Mouse (Mus musculus): Measurements from ENCODE around the gene Per1.
A peak's percentile ranks its signal among the peaks of the same experiment; 100 is the strongest.

The Per1 gene

GRCm38 (mm10) chr11:69064259-69065133, 30.5 kb upstream of the Per1 start:
- no peak for DNase-seq (ENCODE audit: low spot score)

- DNase-seq (ENCODE audit: low spot score), result no peak
Observed at GRCm38 (mm10) chr11:69065394-69065925, 29.6 kb upstream of the Per1 start.

- DNase-seq (ENCODE audit: low spot score), result no peak
Observed at GRCm38 (mm10) chr11:69066163-69066861, 28.7 kb upstream of the Per1 start.

- peak; percentile 76 for DNase-seq (ENCODE audit: low spot score)
Observed at GRCm38 (mm10) chr11:69066956-69067355, 28.1 kb upstream of the Per1 start.

- peak; percentile 26 for DNase-seq (ENCODE audit: low spot score)
Observed at GRCm38 (mm10) chr11:69067601-69068000, 27.4 kb upstream of the Per1 start.

- DNase-seq (ENCODE audit: low spot score), result no peak
Observed at GRCm38 (mm10) chr11:69070093-69070492, 24.9 kb upstream of the Per1 start.

- DNase-seq (ENCODE audit: low spot score), result peak; percentile 94
Observed at GRCm38 (mm10) chr11:69070590-69071222, 24.3 kb upstream of the Per1 start, which contains the start of gene Tmem107. Tmem107 (plus strand) TSS chr11:69070806.

- no peak for DNase-seq (ENCODE audit: low spot score)
Observed at GRCm38 (mm10) chr11:69071262-69071661, 23.8 kb upstream of the Per1 start.

- no peak for DNase-seq (ENCODE audit: low spot score)
Observed at GRCm38 (mm10) chr11:69072234-69072633, 22.8 kb upstream of the Per1 start.

- DNase-seq (ENCODE audit: low spot score), result no peak
Observed at GRCm38 (mm10) chr11:69072666-69073064, 22.4 kb upstream of the Per1 start.

GRCm38 (mm10) chr11:69073065-69073888, 21.7 kb upstream of the Per1 start:
- peak; percentile 65 for DNase-seq (ENCODE audit: low spot score)

GRCm38 (mm10) chr11:69073951-69074775, 20.9 kb upstream of the Per1 start:
- DNase-seq (ENCODE audit: low spot score), result no peak

- no peak for DNase-seq (ENCODE audit: low spot score)
Observed at GRCm38 (mm10) chr11:69074776-69075069, 20.3 kb upstream of the Per1 start.

GRCm38 (mm10) chr11:69075764-69076479, 19.1 kb upstream of the Per1 start:
- no peak for DNase-seq (ENCODE audit: low spot score)

GRCm38 (mm10) chr11:69076572-69076971, 18.4 kb upstream of the Per1 start:
- DNase-seq (ENCODE audit: low spot score), result no peak

GRCm38 (mm10) chr11:69077316-69077715, 17.7 kb upstream of the Per1 start:
- DNase-seq (ENCODE audit: low spot score), result no peak

GRCm38 (mm10) chr11:69078041-69078440, 17.0 kb upstream of the Per1 start:
- no peak for DNase-seq (ENCODE audit: low spot score)

- DNase-seq (ENCODE audit: low spot score), result no peak
Observed at GRCm38 (mm10) chr11:69078805-69079438, 16.1 kb upstream of the Per1 start.

GRCm38 (mm10) chr11:69080102-69080854, 14.7 kb upstream of the Per1 start:
- DNase-seq (ENCODE audit: low spot score), result no peak

Data from urinary bladder, postnatal 25 days (tissue).